Mouse (Mus musculus) cerebellum, adult (tissue): ENCODE results near the gene Zfp692.
"Not testable (repeated sequence)": the region's sequence is repeated elsewhere in the genome, so short reads cannot be mapped to it uniquely, and the experiment has no call there.

Source experiments
- ATAC-seq: cut with Nextera tagmentation; 2 replicates; pipeline ENCODE4 v1.9.2; 2017; ENCODE audit warnings: mild to moderate bottlenecking, moderate library complexity, mixed read lengths; ENCODE audit not compliant: insufficient number of reproducible peaks, low FRiP score, low TSS enrichment

Zfp692 gene

DNA sequence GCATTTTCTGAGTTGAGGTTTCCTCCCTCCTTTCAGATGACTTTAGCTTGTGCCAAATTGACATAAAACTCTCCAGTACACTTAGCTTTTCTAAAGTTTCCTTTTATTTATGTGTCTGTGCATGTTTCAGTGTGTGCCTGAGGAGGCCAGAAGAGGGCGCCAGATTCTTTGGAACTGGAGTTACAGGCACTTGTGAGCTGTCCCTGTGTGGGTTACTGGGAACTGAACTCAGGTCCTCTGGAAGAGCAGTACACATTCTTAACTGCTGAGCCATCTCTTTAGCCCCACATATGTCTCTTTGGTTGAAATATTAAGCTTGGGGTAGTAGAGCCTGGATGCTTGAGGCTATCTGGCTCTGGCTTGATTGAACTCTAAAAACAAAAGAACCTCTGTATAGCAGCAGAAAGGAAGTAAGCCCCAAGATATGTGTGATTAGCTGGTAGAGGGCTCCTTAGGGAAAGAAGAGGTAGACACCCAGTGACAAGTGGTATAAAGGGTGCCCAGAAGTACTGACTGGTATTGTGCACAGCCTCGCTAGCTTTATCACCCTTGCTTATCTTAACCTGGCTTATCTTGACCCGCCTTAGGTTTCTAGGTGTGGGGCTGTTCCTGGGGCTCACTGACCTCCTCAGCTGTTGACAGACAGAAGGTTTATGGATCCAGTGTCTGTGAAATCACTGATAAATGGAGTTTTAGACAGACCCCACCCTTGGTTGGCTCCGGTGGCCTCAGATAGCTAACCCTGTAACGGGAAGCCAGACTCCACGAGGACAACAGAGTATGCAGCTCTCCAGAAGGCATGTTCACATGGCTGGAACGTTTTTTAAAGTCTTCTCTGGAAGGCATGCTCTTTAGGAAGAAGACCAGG, 46.0 kb downstream of the Zfp692 start:
- no peak for ATAC-seq

DNA sequence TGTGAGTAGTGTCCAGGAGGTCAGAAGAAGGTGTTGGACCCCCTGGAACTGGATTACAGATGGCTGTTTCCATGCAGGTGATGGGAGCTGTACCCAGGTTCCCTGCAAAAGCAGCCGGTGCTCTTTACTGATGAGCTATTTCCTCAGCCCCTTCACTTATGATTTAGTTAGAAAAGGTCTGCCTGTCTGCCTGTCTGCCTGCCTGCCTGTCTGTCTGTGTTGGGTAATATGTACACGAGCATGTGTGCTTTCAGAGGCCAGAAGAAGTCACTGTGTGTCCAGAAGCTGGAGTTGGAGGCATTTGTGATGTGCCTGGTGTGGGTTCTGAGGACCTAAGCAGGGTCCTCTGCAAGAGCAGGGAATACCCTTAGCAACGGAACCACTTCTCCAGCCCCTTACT, 46.8 kb downstream of the Zfp692 start:
- ATAC-seq, result no peak

DNA sequence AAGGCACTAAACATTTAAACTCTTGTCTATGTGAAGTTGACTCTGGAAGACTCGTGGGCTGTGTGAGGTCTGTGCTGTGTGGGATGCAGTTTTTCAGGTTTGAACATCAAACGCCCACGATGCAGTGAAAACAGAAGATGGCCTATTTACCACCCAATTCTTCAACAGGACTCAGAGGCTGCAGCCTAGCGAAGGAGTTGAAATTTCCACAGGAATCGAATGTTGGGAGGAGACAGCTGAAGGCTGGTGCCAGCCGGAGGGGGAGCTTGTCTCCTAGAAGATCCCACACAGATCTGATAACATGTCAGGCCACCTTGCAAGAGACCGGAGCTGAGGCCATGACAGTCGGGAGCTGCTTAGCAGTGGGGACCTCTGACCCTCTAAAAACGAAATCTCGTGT, 47.6 kb downstream of the Zfp692 start:
- no peak for ATAC-seq

DNA sequence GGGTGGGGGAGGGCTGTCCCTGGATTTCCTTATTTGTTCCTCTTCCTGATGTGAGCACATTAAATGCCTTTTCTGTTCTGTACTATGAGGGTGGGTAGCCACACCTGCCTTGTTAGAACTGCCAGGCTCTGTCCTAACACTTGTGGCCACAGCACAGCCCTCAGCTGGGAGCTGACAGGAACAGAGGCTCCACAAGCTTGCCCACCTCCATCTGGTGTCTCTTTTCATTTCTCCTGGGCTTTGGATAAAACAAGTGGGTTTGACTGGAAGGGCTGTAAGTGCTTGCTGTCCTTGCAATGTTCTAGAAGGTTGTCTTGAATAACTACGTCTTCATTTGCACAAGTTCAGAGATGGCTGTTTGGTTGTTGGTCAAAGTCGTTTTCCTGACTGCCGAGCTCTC, 48.1 kb downstream of the Zfp692 start:
- ATAC-seq, result no peak

- ATAC-seq, result no peak
Measured at GRCm38 (mm10) chr11:58357042-58357441, 50.2 kb downstream of the Zfp692 start.

GRCm38 (mm10) chr11:58357844-58358534, 51.1 kb downstream of the Zfp692 start:
- ATAC-seq, result no peak

- not testable (repeated sequence) for ATAC-seq
Measured at GRCm38 (mm10) chr11:58362562-58362961, 55.7 kb downstream of the Zfp692 start.
